Mouse (Mus musculus): ENCODE measurements at regions not wholly inside any gene's neighbourhood (a gene's known extent, or its start where the extent isn't known, plus 50 kb on each side); places are given as distances from the start of the nearest gene placed in this dataset.
"Not testable (repeated sequence)": the region's sequence is repeated elsewhere in the genome, so short reads cannot be mapped to it uniquely, and the experiment has no call there.

- intact Hi-C loops (cut with DNase I) = no loop called here
- no peak for DNase-seq (ENCODE audit: low spot score)
These were observed 100.0 kb downstream of the Wdr20rt start for GRCm38 (mm10) chr12:65325347-65325746.

GRCm38 (mm10) chr12:65328532-65328931 is 103.2 kb downstream of the Wdr20rt start:
- no peak for DNase-seq (ENCODE audit: low spot score)
- intact Hi-C loops (cut with DNase I) = no loop called here

- DNase-seq (ENCODE audit: low spot score) = no peak
- intact Hi-C loops (cut with DNase I) = no loop called here
These were observed 104.4 kb downstream of the Wdr20rt start for GRCm38 (mm10) chr12:65329678-65330077.

GRCm38 (mm10) chr12:65340009-65340408 is 114.7 kb downstream of the Wdr20rt start:
- no peak for DNase-seq (ENCODE audit: low spot score)
- intact Hi-C loops (cut with DNase I) = no loop called here

GRCm38 (mm10) chr12:65347251-65347650 is 121.9 kb downstream of the Wdr20rt start:
- intact Hi-C loops (cut with DNase I) = no loop called here
- no peak for DNase-seq (ENCODE audit: low spot score)

- intact Hi-C loops (cut with DNase I) = no loop called here
- DNase-seq (ENCODE audit: low spot score) = no peak
These were observed 124.2 kb downstream of the Wdr20rt start for GRCm38 (mm10) chr12:65349535-65349934.

GRCm38 (mm10) chr12:65364179-65364578 is 138.9 kb downstream of the Wdr20rt start:
- no peak for DNase-seq (ENCODE audit: low spot score)
- intact Hi-C loops (cut with DNase I) = no loop called here

- intact Hi-C loops (cut with DNase I) = no loop called here
- DNase-seq (ENCODE audit: low spot score) = no peak
These were observed 142.0 kb downstream of the Wdr20rt start for GRCm38 (mm10) chr12:65367334-65367733.

- intact Hi-C loops (cut with DNase I) = no loop called here
- no peak for DNase-seq (ENCODE audit: low spot score)
These were observed 142.6 kb downstream of the Wdr20rt start for GRCm38 (mm10) chr12:65367866-65368419.

GRCm38 (mm10) chr12:65371650-65372049 is 146.3 kb downstream of the Wdr20rt start:
- intact Hi-C loops (cut with DNase I) = no loop called here
- DNase-seq (ENCODE audit: low spot score) = no peak

- intact Hi-C loops (cut with DNase I) = no loop called here
- no peak for DNase-seq (ENCODE audit: low spot score)
These were observed 154.0 kb downstream of the Wdr20rt start for GRCm38 (mm10) chr12:65379321-65379720.

GRCm38 (mm10) chr12:65382118-65382791 is 156.9 kb downstream of the Wdr20rt start:
- no peak for DNase-seq (ENCODE audit: low spot score)
- intact Hi-C loops (cut with DNase I) = no loop called here

- DNase-seq (ENCODE audit: low spot score); intact Hi-C loops (cut with DNase I): not testable (repeated sequence)
These were observed 157.5 kb downstream of the Wdr20rt start for GRCm38 (mm10) chr12:65382796-65383195.

GRCm38 (mm10) chr12:65386005-65386645 is 160.8 kb downstream of the Wdr20rt start:
- intact Hi-C loops (cut with DNase I) = no loop called here
- peak; percentile 5 for DNase-seq (ENCODE audit: low spot score)

GRCm38 (mm10) chr12:65387042-65387441 is 161.7 kb downstream of the Wdr20rt start:
- DNase-seq (ENCODE audit: low spot score) = no peak
- intact Hi-C loops (cut with DNase I) = no loop called here

- intact Hi-C loops (cut with DNase I) = no loop called here
- no peak for DNase-seq (ENCODE audit: low spot score)
These were observed 164.2 kb downstream of the Wdr20rt start for GRCm38 (mm10) chr12:65389512-65389911.

GRCm38 (mm10) chr12:65390330-65390729 is 165.0 kb downstream of the Wdr20rt start:
- intact Hi-C loops (cut with DNase I) = no loop called here
- no peak for DNase-seq (ENCODE audit: low spot score)

GRCm38 (mm10) chr12:65401728-65402419 is 176.6 kb downstream of the Wdr20rt start:
- DNase-seq (ENCODE audit: low spot score) = no peak
- intact Hi-C loops (cut with DNase I) = no loop called here

- intact Hi-C loops (cut with DNase I) = no loop called here
- DNase-seq (ENCODE audit: low spot score) = no peak
These were observed 177.8 kb downstream of the Wdr20rt start for GRCm38 (mm10) chr12:65403124-65403523.

GRCm38 (mm10) chr12:65413034-65413700 is 187.8 kb downstream of the Wdr20rt start:
- intact Hi-C loops (cut with DNase I) = no loop called here
- DNase-seq (ENCODE audit: low spot score) = no peak

Measured in heart, postnatal 25 days (tissue).